Mouse (Mus musculus): ENCODE results near the gene Cdc42bpg.
A peak's percentile ranks its signal among the peaks of the same experiment; 100 is the strongest.
"Not testable (repeated sequence)": the region's sequence is repeated elsewhere in the genome, so short reads cannot be mapped to it uniquely, and the experiment has no call there.

Gene Cdc42bpg

GRCm38 (mm10) chr19:6296551-6297210 is 9.6 kb upstream of the Cdc42bpg start:
- DNase-seq (ENCODE audit: low spot score in 2 of 2), result no peak

- DNase-seq (ENCODE audit: low spot score in 2 of 2), result no peak
Observed at GRCm38 (mm10) chr19:6297641-6298040, 8.6 kb upstream of the Cdc42bpg start.

GRCm38 (mm10) chr19:6299003-6299402 is 7.3 kb upstream of the Cdc42bpg start:
- DNase-seq (ENCODE audit: low spot score in 2 of 2), result no peak

- DNase-seq (ENCODE audit: low spot score in 2 of 2), result no peak
Observed at GRCm38 (mm10) chr19:6299450-6300267, 6.6 kb upstream of the Cdc42bpg start.

GRCm38 (mm10) chr19:6300402-6300841 is 5.8 kb upstream of the Cdc42bpg start:
- DNase-seq (ENCODE audit: low spot score in 2 of 2), result no peak

GRCm38 (mm10) chr19:6302114-6302513 is 4.1 kb upstream of the Cdc42bpg start:
- no peak for DNase-seq (ENCODE audit: low spot score in 2 of 2)

GRCm38 (mm10) chr19:6302522-6302921 is 3.7 kb upstream of the Cdc42bpg start:
- peak in 1 of 2 experiments; percentile 28 for DNase-seq (ENCODE audit: low spot score in 2 of 2)

- DNase-seq (ENCODE audit: low spot score in 2 of 2), result no peak
Observed at GRCm38 (mm10) chr19:6303831-6304230, 2.4 kb upstream of the Cdc42bpg start.

- DNase-seq (ENCODE audit: low spot score in 2 of 2), result peak; percentile 80 to 83
Observed at GRCm38 (mm10) chr19:6304787-6305516, 1.3 kb upstream of the Cdc42bpg start.

GRCm38 (mm10) chr19:6305517-6306115 is 640 bp upstream of the Cdc42bpg start:
- DNase-seq (ENCODE audit: low spot score in 2 of 2), result no peak

GRCm38 (mm10) chr19:6306586-6306985 is 330 bp downstream of the Cdc42bpg start:
- DNase-seq (ENCODE audit: low spot score in 2 of 2), result no peak

- no peak for DNase-seq (ENCODE audit: low spot score in 2 of 2)
Observed at GRCm38 (mm10) chr19:6307733-6308531, 1.7 kb downstream of the Cdc42bpg start.

- no peak for DNase-seq (ENCODE audit: low spot score in 2 of 2)
Observed at GRCm38 (mm10) chr19:6310181-6310580, 3.9 kb downstream of the Cdc42bpg start.

GRCm38 (mm10) chr19:6311783-6312182 is 5.5 kb downstream of the Cdc42bpg start:
- not testable (repeated sequence) for DNase-seq (ENCODE audit: low spot score in 2 of 2)

GRCm38 (mm10) chr19:6313796-6314195 is 7.5 kb downstream of the Cdc42bpg start:
- DNase-seq (ENCODE audit: low spot score in 2 of 2), result no peak

GRCm38 (mm10) chr19:6314513-6314912 is 8.3 kb downstream of the Cdc42bpg start:
- no peak for DNase-seq (ENCODE audit: low spot score in 2 of 2)

GRCm38 (mm10) chr19:6315573-6315972 is 9.3 kb downstream of the Cdc42bpg start:
- DNase-seq (ENCODE audit: low spot score in 2 of 2), result no peak

GRCm38 (mm10) chr19:6318145-6318544 is 11.9 kb downstream of the Cdc42bpg start:
- DNase-seq (ENCODE audit: low spot score in 2 of 2), result no peak

GRCm38 (mm10) chr19:6321358-6321757 is 15.1 kb downstream of the Cdc42bpg start:
- no peak for DNase-seq (ENCODE audit: low spot score in 2 of 2)

GRCm38 (mm10) chr19:6321786-6322621 is 15.7 kb downstream of the Cdc42bpg start:
- no peak for DNase-seq (ENCODE audit: low spot score in 2 of 2)

Measured in frontal cortex, postnatal 36 days (tissue).